23 mouse cellular contexts compared by ENCODE assay signal in genomic region chr17:61320865-61321264, GRCm38 (mm10).
DNase-seq lines count a peak whose midpoint lies in the region; ATAC-seq and TF ChIP-seq lines count a peak whose summit lies in the region.
"Had no signal": no experiment of that assay in that cellular context is flagged by ENCODE, and none has a peak within 500 bp of the region (broad histone marks: within the 10 kb centered on the region; RNA-seq: fewer than 3 reads in every experiment).

No protein-coding gene starts in this region.

- no peaks in the 10 kb centered on the region for H3K36me3 ChIP-seq in heart, postnatal 0 days (replicated peaks; ENCODE audit: control insufficient read depth, insufficient read depth, low read length)
- H3K36me3 ChIP-seq in stomach, postnatal 0 days (ENCODE audit: control insufficient read depth, insufficient read depth, low read length), result no peaks in the 10 kb centered on the region
- H3K36me3 ChIP-seq: forebrain, embryonic 12.5 days; heart, embryonic 15.5 days; hindbrain, embryonic 10.5 days; midbrain, embryonic 15.5 days had no signal

- H3K4me1 ChIP-seq in heart, postnatal 0 days (ENCODE audit: control insufficient read depth, insufficient read depth), result no peaks in the 10 kb centered on the region
- no peaks in the 10 kb centered on the region for H3K4me1 ChIP-seq in stomach, postnatal 0 days (replicated peaks; ENCODE audit: control insufficient read depth, insufficient read depth)
- H3K4me1 ChIP-seq: forebrain, embryonic 12.5 days; heart, embryonic 15.5 days; hindbrain, embryonic 10.5 days; midbrain, embryonic 15.5 days had no signal

- in situ Hi-C loops in Patski (cut with MboI; ENCODE audit: low pct_unique_long_range_greater_than_20kb), result no loop called here

- no peak overlapping the region for H3K9ac ChIP-seq in heart, postnatal 0 days (replicated peaks; ENCODE audit: low read depth, low read length)
- no peak overlapping the region for H3K9ac ChIP-seq in stomach, postnatal 0 days (ENCODE audit: low read length)
- H3K9ac ChIP-seq: forebrain, embryonic 12.5 days; heart, embryonic 15.5 days; midbrain, embryonic 15.5 days had no signal

- no peak for TF ChIP-seq EP300 in heart, postnatal 0 days (IDR thresholded peaks at IDR 0.05; ENCODE audit: low read depth)
- no peak for TF ChIP-seq EP300 in stomach, postnatal 0 days (optimal IDR thresholded peaks at IDR 0.05)

- no peaks in the 10 kb centered on the region for H3K27me3 ChIP-seq in heart, postnatal 0 days (ENCODE audit: control insufficient read depth, insufficient read depth, low read length)
- H3K27me3 ChIP-seq in Patski, result no peaks in the 10 kb centered on the region
- H3K27me3 ChIP-seq in stomach, postnatal 0 days (ENCODE audit: control insufficient read depth, insufficient read depth, low read length), result no peaks in the 10 kb centered on the region
- H3K27me3 ChIP-seq: forebrain, embryonic 12.5 days; heart, embryonic 15.5 days; midbrain, embryonic 15.5 days had no signal

- peak; percentile 15; the same call in 1 of the 2 replicates for TF ChIP-seq CTCF in heart, postnatal 0 days (IDR thresholded peaks at IDR 0.05; ENCODE audit: low read depth)
- peak; percentile 26 for TF ChIP-seq CTCF in Patski (IDR thresholded peaks at IDR 0.05)
- TF ChIP-seq CTCF in stomach, postnatal 0 days (IDR thresholded peaks at IDR 0.05; ENCODE audit: low read depth), result peak; percentile 38

- H3K4me2 ChIP-seq in heart, postnatal 0 days (ENCODE audit: low read depth, low read length), result no peak overlapping the region
- H3K4me2 ChIP-seq in stomach, postnatal 0 days (replicated peaks; ENCODE audit: low read depth), result no peak overlapping the region
- H3K4me2 ChIP-seq: forebrain, embryonic 12.5 days; heart, embryonic 15.5 days; midbrain, embryonic 15.5 days had no signal

- no peak for DNase-seq in heart, postnatal 0 days (ENCODE audit: low spot score)
- no peak for DNase-seq in heart, postnatal 25 days (ENCODE audit: low spot score)
- DNase-seq in testis, postnatal 10 days (ENCODE audit: low spot score), result peak; percentile 49
- no peak for DNase-seq in testis, postnatal 14 days (ENCODE audit: low spot score)
- DNase-seq in Patski (ENCODE audit: low read depth, low spot score), result peak; percentile 1
- no peak for DNase-seq in stomach, postnatal 0 days (ENCODE audit: low spot score)
- no peak for DNase-seq in right cerebral cortex, postnatal 36 days (ENCODE audit: low spot score in 2 of 2)
- no peak for DNase-seq in thymus, postnatal 0 days (ENCODE audit: low spot score)
- DNase-seq: adrenal gland, postnatal 14 days; cerebellum, adult 11 months; gastrocnemius, postnatal 14 days; kidney, adult 9 months; layer of hippocampus, adult 9-11 months; lung, adult 18-20 months; lung, postnatal 36 days; right cerebral cortex, postnatal 14 days; thymus, postnatal 14 days had no signal

- no peak for ATAC-seq in heart, postnatal 0 days (ENCODE audit: insufficient read depth, low read depth)
- ATAC-seq in Patski, result no peak
- no peak for ATAC-seq in stomach, postnatal 0 days (ENCODE audit: low FRiP score, low TSS enrichment)
- ATAC-seq: activated CD4-positive, CD25-positive, alpha-beta regulatory T cell, adult 4 months; midbrain, embryonic 15.5 days had no signal

- H3K27ac ChIP-seq in heart, postnatal 0 days (ENCODE audit: low read depth), result no peak overlapping the region
- H3K27ac ChIP-seq in stomach, postnatal 0 days (replicated peaks), result no peak overlapping the region
- H3K27ac ChIP-seq: forebrain, embryonic 12.5 days; heart, embryonic 15.5 days; hindbrain, embryonic 10.5 days; midbrain, embryonic 15.5 days had no signal

- 57% methylated on average over 4 of the region's 4 CpGs for WGBS in heart, postnatal 0 days
- 60% methylated on average over 4 of the region's 4 CpGs for WGBS in stomach, postnatal 0 days

- H3K4me3 ChIP-seq in heart, postnatal 0 days (ENCODE audit: low read depth, low read length), result no peak overlapping the region
- H3K4me3 ChIP-seq in stomach, postnatal 0 days (ENCODE audit: low read depth, low read length), result no peak overlapping the region
- H3K4me3 ChIP-seq: forebrain, embryonic 12.5 days; heart, embryonic 15.5 days; hindbrain, embryonic 10.5 days; midbrain, embryonic 15.5 days; myocyte had no signal

- intact Hi-C loops in heart, postnatal 25 days (cut with DNase I), result no loop called here

- CTCF ChIA-PET in Patski (lab: Charles Lee), result interaction anchor here (0.6 to 0.7 kb wide), 2 partner anchors 37 to 50 kb away, joined by 3 read pairs; no protein-coding TSS in a partner anchor

- no peaks in the 10 kb centered on the region for H3K9me3 ChIP-seq in heart, postnatal 0 days (replicated peaks; ENCODE audit: control insufficient read depth, low read length)
- no peaks in the 10 kb centered on the region for H3K9me3 ChIP-seq in stomach, postnatal 0 days (ENCODE audit: control insufficient read depth, low read length)
- H3K9me3 ChIP-seq: forebrain, embryonic 12.5 days; heart, embryonic 15.5 days; hindbrain, embryonic 10.5 days; midbrain, embryonic 15.5 days had no signal

- POLR2A ChIA-PET in Patski (lab: Charles Lee), result interaction anchor here (0.7 kb wide), 1 partner anchor 141 kb away, joined by 3 read pairs; no protein-coding TSS in a partner anchor

Comparison
In these comparisons a context has a peak if more than half of its experiments do, and no peak if none do; other contexts are left out.
1. DNase-seq: peak in testis, postnatal 10 days (single experiment) and Patski (single experiment); none in heart, postnatal 0 days (single experiment), heart, postnatal 25 days (single experiment), testis, postnatal 14 days (single experiment), stomach, postnatal 0 days (single experiment), right cerebral cortex, postnatal 36 days (0 of 2) and thymus, postnatal 0 days (single experiment).
2. Peak in every context shown above with its lines, with median percentiles within 50 percentile points of each other: CTCF ChIP-seq.